Mouse (Mus musculus) E14TG2a.4 (cell line): Measurements from ENCODE around the gene Lamc2.

Source experiments
- H3K27me3 ChIP-seq: 2 replicates; pipeline ENCODE4 v1.6.1; 2014; ENCODE audit warnings: low read length, control low read depth; ENCODE audit not compliant: insufficient read depth
- H3K36me3 ChIP-seq: 2 replicates; pipeline ENCODE4 v1.6.1; 2014; ENCODE audit warnings: low read length, control low read depth; ENCODE audit not compliant: insufficient read depth
- H3K4me1 ChIP-seq: replicated peaks from 2 replicates; pipeline ENCODE4 v1.6.1; 2014; ENCODE audit warnings: low read depth, low read length, control low read depth
- H3K4me3 ChIP-seq: replicated peaks from 2 replicates; pipeline ENCODE4 v1.5.1; 2014; ENCODE audit warnings: mild to moderate bottlenecking, low read length
- H3K9me3 ChIP-seq: 2 replicates; pipeline ENCODE4 v1.6.1; 2014; ENCODE audit warnings: low read length, control low read depth
- CTCF ChIP-seq: conservative IDR thresholded peaks from 2 replicates; pipeline ENCODE4 v1.5.1; 2014; ENCODE audit warnings: low read length
- NANOG ChIP-seq: IDR thresholded peaks from 2 replicates; pipeline ENCODE4 v1.6.1; 2014; ENCODE audit warnings: borderline replicate concordance, low read length, mixed read lengths
- POU5F1 ChIP-seq: IDR thresholded peaks from 2 replicates; pipeline ENCODE4 v1.6.1; 2014; ENCODE audit warnings: low read length, borderline replicate concordance

The Lamc2 gene

DNA sequence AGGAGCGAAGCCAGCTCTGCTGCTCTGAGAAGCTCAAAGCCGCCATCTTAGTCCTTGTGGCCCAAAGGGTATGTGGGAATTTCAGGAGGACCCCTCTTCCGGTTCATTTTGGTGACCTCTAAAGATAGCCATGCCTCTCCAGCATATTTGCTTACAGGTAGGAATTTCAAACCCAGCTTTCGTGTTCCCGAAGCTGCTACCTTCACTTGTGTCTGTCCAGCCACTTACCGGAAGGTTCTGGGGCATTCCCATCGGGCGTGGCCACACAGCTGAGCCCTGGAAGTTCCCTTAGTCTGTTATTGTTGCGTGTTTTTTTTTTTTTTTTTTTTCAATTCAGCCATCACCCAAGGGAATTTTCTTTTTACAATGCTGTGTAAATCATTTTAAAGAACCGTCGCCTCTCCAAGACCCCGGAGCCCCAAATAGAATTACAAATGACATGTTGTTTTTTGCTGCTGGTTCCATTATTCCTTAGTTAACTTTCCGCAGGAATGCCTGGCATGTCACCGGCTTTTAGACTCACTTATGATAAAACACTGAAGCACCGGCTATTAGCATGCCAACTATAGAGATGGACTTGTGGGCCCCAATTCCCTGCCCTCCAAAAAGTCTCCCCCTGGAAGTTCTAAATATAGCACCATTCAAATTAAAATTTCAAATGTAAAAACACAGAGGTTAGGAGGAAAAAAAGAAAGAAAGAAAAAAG, 5.1 kb upstream of the Lamc2 start:
- H3K9me3 ChIP-seq: no peaks in the 10 kb centered on the region
- no peaks in the 10 kb centered on the region for H3K36me3 ChIP-seq
- H3K4me3 ChIP-seq: no peak overlapping the region
- H3K27me3 ChIP-seq: peaks cover 23% of the 10 kb centered on the region
- TF ChIP-seq NANOG (no peak), POU5F1 (no peak), CTCF (no peak)
- peaks cover 33% of the 10 kb centered on the region for H3K4me1 ChIP-seq

- no peaks in the 10 kb centered on the region for H3K36me3 ChIP-seq
- H3K9me3 ChIP-seq: no peaks in the 10 kb centered on the region
- H3K4me3 ChIP-seq: no peak overlapping the region
- no peak for TF ChIP-seq NANOG
- no peak for TF ChIP-seq CTCF
- no peak for TF ChIP-seq POU5F1
- peaks cover 50% of the 10 kb centered on the region for H3K27me3 ChIP-seq
- H3K4me1 ChIP-seq: peaks cover 39% of the 10 kb centered on the region
Observed at GRCm38 (mm10) chr1:153188081-153188480, 1.8 kb upstream of the Lamc2 start.

GRCm38 (mm10) chr1:153180586-153181289, 5.5 kb downstream of the Lamc2 start:
- H3K9me3 ChIP-seq: peaks cover 4% of the 10 kb centered on the region; the same call in 1 of the 2 replicates
- TF ChIP-seq NANOG: no peak
- TF ChIP-seq CTCF: no peak
- no peak for TF ChIP-seq POU5F1
- no peaks in the 10 kb centered on the region for H3K36me3 ChIP-seq
- no peak overlapping the region for H3K4me3 ChIP-seq
- peaks cover 31% of the 10 kb centered on the region for H3K27me3 ChIP-seq
- H3K4me1 ChIP-seq: peaks cover 14% of the 10 kb centered on the region

DNA sequence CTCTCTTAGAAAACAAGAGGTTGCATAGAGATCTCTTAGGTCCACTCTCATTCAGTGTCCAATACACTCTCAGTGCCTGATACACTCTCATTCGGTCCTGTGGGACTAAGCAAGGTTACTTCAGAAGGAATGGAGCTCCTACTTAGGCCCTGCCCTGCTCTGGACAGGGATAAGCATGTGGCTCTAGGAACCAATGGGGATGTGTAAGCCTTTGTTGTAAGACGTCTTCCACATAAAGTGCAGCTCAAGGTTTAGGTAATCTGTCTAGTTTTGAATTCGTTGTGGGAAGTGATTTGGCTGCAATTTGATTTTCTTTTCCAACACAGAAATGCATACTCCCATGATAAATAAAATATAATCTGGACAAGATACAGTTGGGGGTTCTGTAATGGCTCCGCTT, 6.1 kb downstream of the Lamc2 start:
- no peak overlapping the region for H3K4me3 ChIP-seq
- peaks cover 14% of the 10 kb centered on the region for H3K4me1 ChIP-seq
- H3K36me3 ChIP-seq: no peaks in the 10 kb centered on the region
- TF ChIP-seq CTCF (no peak), NANOG (no peak), POU5F1 (no peak)
- peaks cover 26% of the 10 kb centered on the region for H3K27me3 ChIP-seq
- peaks cover 4% of the 10 kb centered on the region; the same call in 1 of the 2 replicates for H3K9me3 ChIP-seq

DNA sequence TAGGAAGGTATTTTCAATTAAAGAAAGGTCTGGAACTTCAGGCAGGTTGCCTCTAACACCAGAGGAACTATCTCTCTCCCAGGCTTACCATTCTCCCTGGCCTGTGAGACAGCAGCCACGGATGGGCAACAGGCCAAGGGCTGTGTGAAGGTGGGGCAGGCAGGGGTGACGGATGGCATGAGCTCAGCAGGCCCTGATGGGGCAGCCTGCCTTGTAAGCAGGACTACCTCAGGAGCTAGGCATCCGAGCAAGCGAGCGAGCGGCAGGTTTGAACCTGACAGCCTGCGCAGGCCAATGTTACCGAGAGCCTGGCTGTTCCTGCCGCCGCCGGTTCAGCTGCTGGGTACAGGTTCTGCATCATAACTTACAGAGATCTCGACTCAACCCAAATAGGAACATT, 11.4 kb downstream of the Lamc2 start:
- Histone ChIP-seq H3K27me3 (no peaks in the 10 kb centered on the region), H3K4me3 (peak overlapping the region; percentile 39; the same call in 1 of the 2 replicates), H3K9me3 (no peaks in the 10 kb centered on the region), H3K4me1 (peaks cover 32% of the 10 kb centered on the region), H3K36me3 (no peaks in the 10 kb centered on the region)
- TF ChIP-seq POU5F1 (no peak), NANOG (no peak), CTCF (no peak)

- no peak for TF ChIP-seq CTCF
- TF ChIP-seq POU5F1: no peak
- TF ChIP-seq NANOG: no peak
- Histone ChIP-seq H3K9me3 (no peaks in the 10 kb centered on the region), H3K4me1 (peaks cover 32% of the 10 kb centered on the region), H3K36me3 (no peaks in the 10 kb centered on the region), H3K27me3 (0 out of 2 replicates have a peak, but pooled peaks cover 2% of the 10 kb centered on the region), H3K4me3 (no peak overlapping the region)
Observed at GRCm38 (mm10) chr1:153173276-153173675, 13.0 kb downstream of the Lamc2 start.

DNA sequence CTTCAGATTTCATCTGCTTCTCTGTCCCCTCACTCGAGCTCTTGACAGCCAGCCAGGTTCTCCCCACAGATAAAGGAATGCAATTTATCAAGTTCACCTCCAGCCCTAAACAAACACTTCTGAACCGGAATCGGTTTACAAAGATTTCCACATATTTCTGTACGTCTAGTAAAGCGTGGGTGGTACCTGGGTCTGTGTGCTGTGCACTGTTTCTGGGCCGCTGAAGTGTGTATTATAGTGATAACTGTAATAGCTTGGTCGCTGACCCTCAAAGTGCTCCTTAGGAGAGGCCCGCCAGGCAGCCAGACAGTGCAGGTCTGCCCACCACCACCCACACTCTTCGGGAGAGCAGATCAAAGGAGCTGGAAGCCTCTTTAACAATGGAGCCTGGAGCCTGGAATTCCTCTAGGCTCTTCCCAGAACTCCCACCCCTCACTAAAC, 13.9 kb downstream of the Lamc2 start:
- Histone ChIP-seq H3K9me3 (no peaks in the 10 kb centered on the region), H3K27me3 (peaks cover 6% of the 10 kb centered on the region), H3K4me1 (peaks cover 32% of the 10 kb centered on the region), H3K36me3 (no peaks in the 10 kb centered on the region), H3K4me3 (peak overlapping the region; percentile 26; the same call in 1 of the 2 replicates)
- TF ChIP-seq CTCF (no peak), POU5F1 (no peak), NANOG (no peak)

DNA sequence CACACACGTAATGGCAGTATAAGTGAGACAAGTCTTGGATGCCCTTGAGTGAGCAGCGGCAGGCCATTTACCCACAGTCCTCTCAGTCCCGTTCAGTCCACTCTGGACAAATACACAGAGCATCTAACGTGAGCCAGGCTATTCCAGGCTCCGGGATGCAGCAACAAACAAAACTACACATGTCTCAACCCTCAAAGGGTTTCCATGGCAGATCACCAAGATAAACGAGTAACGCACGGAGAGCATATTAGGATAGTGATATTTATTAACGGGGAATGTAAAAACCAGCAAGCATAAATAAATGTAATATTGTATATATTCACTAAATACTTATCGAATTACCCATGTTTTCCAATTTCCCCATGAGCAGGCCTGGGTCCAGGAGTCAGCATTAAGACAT, 15.2 kb downstream of the Lamc2 start:
- no peaks in the 10 kb centered on the region for H3K36me3 ChIP-seq
- H3K4me1 ChIP-seq: peaks cover 35% of the 10 kb centered on the region
- H3K27me3 ChIP-seq: peaks cover 14% of the 10 kb centered on the region
- TF ChIP-seq CTCF (no peak), NANOG (no peak), POU5F1 (no peak)
- H3K4me3 ChIP-seq: no peak overlapping the region
- H3K9me3 ChIP-seq: no peaks in the 10 kb centered on the region
